13 mouse cellular contexts compared by ENCODE assay signal in genomic region chr14:121324521-121325330, GRCm38 (mm10). TPM values are rescaled to one million over a fixed set of nuclear protein-coding genes. Genes with fewer than 3 reads are reported as not detected.
DNase-seq lines count a peak whose midpoint lies in the region; ATAC-seq and TF ChIP-seq lines count a peak whose summit lies in the region.
"Had no signal": no experiment of that assay in that cellular context is flagged by ENCODE, and none has a peak within 500 bp of the region (broad histone marks: within the 10 kb centered on the region; RNA-seq: fewer than 3 reads in every experiment).

No protein-coding gene starts in this region.

- H3K27me3 ChIP-seq in embryonic facial prominence, embryonic 13.5 days = no peaks in the 10 kb centered on the region
- no peaks in the 10 kb centered on the region for H3K27me3 ChIP-seq in embryonic facial prominence, embryonic 10.5 days (replicated peaks; ENCODE audit: low read depth, poor library complexity, severe bottlenecking)
- H3K27me3 ChIP-seq in liver, embryonic 14.5 days (ENCODE audit: control insufficient read depth, insufficient read depth, low read length) = no peaks in the 10 kb centered on the region
- H3K27me3 ChIP-seq in liver, embryonic 11.5 days (replicated peaks; ENCODE audit: control insufficient read depth, insufficient read depth, low read length) = no peaks in the 10 kb centered on the region
- H3K27me3 ChIP-seq in hindbrain, embryonic 14.5 days (ENCODE audit: control insufficient read depth, insufficient read depth, low read length) = no peaks in the 10 kb centered on the region
- H3K27me3 ChIP-seq: forebrain, embryonic 13.5 days; limb, embryonic 13.5 days had no signal

- peak; percentile 36; the same call in 1 of the 2 replicates for TF ChIP-seq CTCF in liver, embryonic 14.5 days (IDR thresholded peaks at IDR 0.05; ENCODE audit: low read depth)

- peaks cover 57% of the 10 kb centered on the region for H3K4me1 ChIP-seq in embryonic facial prominence, embryonic 13.5 days
- peaks cover 46% of the 10 kb centered on the region for H3K4me1 ChIP-seq in embryonic facial prominence, embryonic 10.5 days
- peaks cover 0 to 23% of the 10 kb centered on the region in 2 experiments; a peak in 3 of 4 replicates for H3K4me1 ChIP-seq in liver, embryonic 14.5 days (replicated peaks; ENCODE audit: control insufficient read depth in 2 of 2, insufficient read depth in 2 of 2, low read length in 1 of 2)
- H3K4me1 ChIP-seq in liver, embryonic 11.5 days (replicated peaks; ENCODE audit: control insufficient read depth, insufficient read depth, low read length) = peaks cover 28% of the 10 kb centered on the region
- H3K4me1 ChIP-seq in hindbrain, embryonic 14.5 days (replicated peaks; ENCODE audit: control insufficient read depth, insufficient read depth, low read length) = no peaks in the 10 kb centered on the region
- H3K4me1 ChIP-seq: forebrain, embryonic 13.5 days had no signal

- no peak for TF ChIP-seq EP300 in liver, embryonic 14.5 days (IDR thresholded peaks at IDR 0.05; ENCODE audit: low read depth)

- DNase-seq in embryonic facial prominence, embryonic 10.5 days (ENCODE audit: low spot score) = no peak
- no peak for DNase-seq in liver, embryonic 14.5 days (ENCODE audit: low read depth in 3 of 3, low spot score in 3 of 3)
- no peak for DNase-seq in liver, embryonic 11.5 days (ENCODE audit: low spot score)
- peak; percentile 80 for DNase-seq in naive thymus-derived CD4-positive, alpha-beta T cell, adult 2 months (ENCODE audit: low read depth)
- no peak for DNase-seq in cerebellum, adult 11-12 months
- no peak for DNase-seq in hindbrain, embryonic 14.5 days (ENCODE audit: low spot score)
- DNase-seq: kidney, postnatal 4 days; lung, postnatal 36 days had no signal

- no peak overlapping the region for H3K4me3 ChIP-seq in embryonic facial prominence, embryonic 13.5 days
- H3K4me3 ChIP-seq in embryonic facial prominence, embryonic 10.5 days = no peak overlapping the region
- H3K4me3 ChIP-seq in liver, embryonic 14.5 days (ENCODE audit: insufficient read depth in 1 of 2, low read depth in 2 of 2, low read length in 2 of 2) = no peak overlapping the region
- no peak overlapping the region for H3K4me3 ChIP-seq in liver, embryonic 11.5 days (ENCODE audit: low read depth, low read length)
- H3K4me3 ChIP-seq in hindbrain, embryonic 14.5 days (replicated peaks; ENCODE audit: low read length) = no peak overlapping the region
- H3K4me3 ChIP-seq: forebrain, embryonic 13.5 days; limb, embryonic 13.5 days; myocyte had no signal

- 69% methylated on average over 17 of the region's 17 CpGs for WGBS in embryonic facial prominence, embryonic 13.5 days
- WGBS in embryonic facial prominence, embryonic 10.5 days = 91% methylated on average over 17 of the region's 17 CpGs
- WGBS in liver, embryonic 14.5 days (ENCODE audit: insufficient replicate concordance) = 55% methylated on average over 17 of the region's 17 CpGs
- 73% methylated on average over 17 of the region's 17 CpGs for WGBS in liver, embryonic 11.5 days
- 90% methylated on average over 17 of the region's 17 CpGs for WGBS in hindbrain, embryonic 14.5 days

- H3K27ac ChIP-seq in embryonic facial prominence, embryonic 13.5 days = peak overlapping the region; percentile 23; the same call in 1 of the 2 replicates
- no peak overlapping the region for H3K27ac ChIP-seq in embryonic facial prominence, embryonic 10.5 days (replicated peaks)
- H3K27ac ChIP-seq in liver, embryonic 14.5 days = no peak overlapping the region
- no peak overlapping the region for H3K27ac ChIP-seq in liver, embryonic 11.5 days (ENCODE audit: low read depth, low read length)
- no peak overlapping the region for H3K27ac ChIP-seq in hindbrain, embryonic 14.5 days
- H3K27ac ChIP-seq: forebrain, embryonic 13.5 days; limb, embryonic 13.5 days had no signal

- H3K9ac ChIP-seq in embryonic facial prominence, embryonic 13.5 days = no peak overlapping the region
- H3K9ac ChIP-seq in liver, embryonic 14.5 days (replicated peaks) = no peak overlapping the region
- H3K9ac ChIP-seq in liver, embryonic 11.5 days (ENCODE audit: low read depth, low read length) = no peak overlapping the region
- no peak overlapping the region for H3K9ac ChIP-seq in hindbrain, embryonic 14.5 days
- H3K9ac ChIP-seq: forebrain, embryonic 13.5 days; limb, embryonic 13.5 days had no signal

- H3K4me2 ChIP-seq in embryonic facial prominence, embryonic 13.5 days = no peak overlapping the region
- H3K4me2 ChIP-seq in liver, embryonic 14.5 days (ENCODE audit: low read depth) = no peak overlapping the region
- H3K4me2 ChIP-seq in liver, embryonic 11.5 days = no peak overlapping the region
- no peak overlapping the region for H3K4me2 ChIP-seq in hindbrain, embryonic 14.5 days (replicated peaks)
- H3K4me2 ChIP-seq: forebrain, embryonic 13.5 days; limb, embryonic 13.5 days had no signal

- no peaks in the 10 kb centered on the region for H3K36me3 ChIP-seq in embryonic facial prominence, embryonic 13.5 days
- 0 out of 2 replicates have a peak, but pooled peaks cover 4% of the 10 kb centered on the region for H3K36me3 ChIP-seq in embryonic facial prominence, embryonic 10.5 days (replicated peaks)
- H3K36me3 ChIP-seq in liver, embryonic 14.5 days (replicated peaks; ENCODE audit: control insufficient read depth, insufficient read depth, low read depth) = no peaks in the 10 kb centered on the region
- H3K36me3 ChIP-seq in liver, embryonic 11.5 days (ENCODE audit: control insufficient read depth, insufficient read depth, low read length) = no peaks in the 10 kb centered on the region
- H3K36me3 ChIP-seq in hindbrain, embryonic 14.5 days (replicated peaks; ENCODE audit: control insufficient read depth, insufficient read depth) = no peaks in the 10 kb centered on the region
- H3K36me3 ChIP-seq: limb, embryonic 13.5 days had no signal

- no peaks in the 10 kb centered on the region for H3K9me3 ChIP-seq in embryonic facial prominence, embryonic 13.5 days
- no peaks in the 10 kb centered on the region for H3K9me3 ChIP-seq in embryonic facial prominence, embryonic 10.5 days
- no peaks in the 10 kb centered on the region for H3K9me3 ChIP-seq in liver, embryonic 14.5 days (ENCODE audit: control insufficient read depth, low read length)
- H3K9me3 ChIP-seq in liver, embryonic 11.5 days (ENCODE audit: control insufficient read depth, low read length) = no peaks in the 10 kb centered on the region
- no peaks in the 10 kb centered on the region for H3K9me3 ChIP-seq in hindbrain, embryonic 14.5 days (ENCODE audit: control insufficient read depth, low read length)
- H3K9me3 ChIP-seq: limb, embryonic 13.5 days had no signal

- no peak for ATAC-seq in embryonic facial prominence, embryonic 13.5 days (ENCODE audit: insufficient number of reproducible peaks, insufficient read depth, low FRiP score, low TSS enrichment, low read depth)
- ATAC-seq in liver, embryonic 14.5 days (ENCODE audit: insufficient read depth) = no peak
- ATAC-seq in liver, embryonic 11.5 days (replicated peaks; ENCODE audit: low FRiP score) = no peak
- ATAC-seq in activated CD4-positive, CD25-positive, alpha-beta regulatory T cell, adult 4 months = peak; percentile 83
- no peak for ATAC-seq in hindbrain, embryonic 14.5 days (ENCODE audit: low FRiP score)
- ATAC-seq: forebrain, embryonic 13.5 days had no signal

RNA-seq across cellular contexts. Expression of gene Stk24, which starts 55.1 kb away (rescaled TPM):
- polyA plus RNA-seq in embryonic facial prominence, embryonic 13.5 days (2015; fragmentation: Nextera tagmentation; extraction: Ambion mirVana) = 39.0 and 41.2 TPM in 2 replicates
- 39.9 and 43.0 TPM in 2 replicates for polyA plus RNA-seq in embryonic facial prominence, embryonic 10.5 days (2016; fragmentation: Nextera tagmentation; extraction: Ambion mirVana)
- polyA plus RNA-seq in liver, embryonic 14.5 days (2012; rRNA removed) = 16.2 and 22.5 TPM in 2 replicates
- 31.0 and 36.7 TPM in 2 replicates for polyA plus RNA-seq in liver, embryonic 14.5 days (2014; fragmentation: Nextera tagmentation; extraction: Ambion mirVana)
- polyA plus RNA-seq in liver, embryonic 11.5 days (2014; fragmentation: Nextera tagmentation; extraction: Ambion mirVana) = 51.3 and 58.2 TPM in 2 replicates
- polyA plus RNA-seq in activated CD4-positive, CD25-positive, alpha-beta regulatory T cell, adult 4 months (2017; shearing (Covaris generic)) = 10 to 100 TPM; 50.8 to 62.0 TPM
- 22.5 and 23.1 TPM in 2 replicates for polyA plus RNA-seq in hindbrain, embryonic 14.5 days (2014; fragmentation: Nextera tagmentation; extraction: Ambion mirVana)
